ENCODE assay signal across 29 mouse cellular contexts in genomic region chr1:137561686-137562085, GRCm38 (mm10).
DNase-seq lines count a peak whose midpoint lies in the region; ATAC-seq and TF ChIP-seq lines count a peak whose summit lies in the region.
"Had no signal": no experiment of that assay in that cellular context is flagged by ENCODE, and none has a peak within 500 bp of the region (broad histone marks: within the 10 kb centered on the region; RNA-seq: fewer than 3 reads in every experiment).

No protein-coding gene starts in this region.

- H3K27ac ChIP-seq in heart, postnatal 0 days (ENCODE audit: low read depth), result peak overlapping the region; percentile 52; the same call in 1 of the 2 replicates
- H3K27ac ChIP-seq in liver, embryonic 11.5 days (ENCODE audit: low read depth, low read length), result no peak overlapping the region
- no peak overlapping the region for H3K27ac ChIP-seq in liver, embryonic 12.5 days
- no peak overlapping the region for H3K27ac ChIP-seq in liver, embryonic 13.5 days
- H3K27ac ChIP-seq: forebrain, embryonic 13.5 days; heart, embryonic 10.5 days; hindbrain, embryonic 12.5 days; hindbrain, postnatal 0 days; intestine, embryonic 15.5 days; left cerebral cortex, adult 2 months; midbrain, embryonic 10.5 days; neural tube, embryonic 13.5 days; stomach, postnatal 0 days had no signal

- TF ChIP-seq CTCF in heart, postnatal 0 days (IDR thresholded peaks at IDR 0.05; ENCODE audit: low read depth), result no peak

- DNase-seq in heart, postnatal 0 days (ENCODE audit: low spot score), result no peak
- no peak for DNase-seq in heart, postnatal 25 days (ENCODE audit: low spot score)
- no peak for DNase-seq in liver, embryonic 11.5 days (ENCODE audit: low spot score)
- peak; percentile 20 for DNase-seq in 416B (ENCODE audit: low read depth)
- no peak for DNase-seq in liver, embryonic 13.5 days
- DNase-seq in layer of hippocampus, postnatal 10 days (ENCODE audit: low spot score in 2 of 2), result no peak
- DNase-seq: adrenal gland, postnatal 10 days; B cell, adult 2 months; cerebellum, adult 8-10 months; cerebellum, postnatal 25 days; gastrocnemius, postnatal 10 days; heart, postnatal 36 days; kidney, adult 2 months; kidney, postnatal 14 days; right cerebral cortex, postnatal 4 days; thymus, adult 18-20 months; thymus, postnatal 25 days had no signal

- no peaks in the 10 kb centered on the region for H3K36me3 ChIP-seq in heart, postnatal 0 days (replicated peaks; ENCODE audit: control insufficient read depth, insufficient read depth, low read length)
- no peaks in the 10 kb centered on the region for H3K36me3 ChIP-seq in liver, embryonic 11.5 days (ENCODE audit: control insufficient read depth, insufficient read depth, low read length)
- no peaks in the 10 kb centered on the region for H3K36me3 ChIP-seq in liver, embryonic 12.5 days
- H3K36me3 ChIP-seq in liver, embryonic 13.5 days, result no peaks in the 10 kb centered on the region
- H3K36me3 ChIP-seq: heart, embryonic 10.5 days; hindbrain, embryonic 12.5 days; intestine, embryonic 15.5 days; midbrain, embryonic 10.5 days; neural tube, embryonic 13.5 days had no signal

- intact Hi-C loops in heart, postnatal 25 days (cut with DNase I), result no loop called here

- TF ChIP-seq EP300 in heart, postnatal 0 days (IDR thresholded peaks at IDR 0.05; ENCODE audit: low read depth), result no peak

- 61% methylated on average over 3 of the region's 3 CpGs for WGBS in heart, postnatal 0 days
- 84% methylated on average over 3 of the region's 3 CpGs for WGBS in liver, embryonic 11.5 days
- WGBS in liver, embryonic 12.5 days (ENCODE audit: insufficient replicate concordance), result 50% methylated on average over 3 of the region's 3 CpGs
- WGBS in liver, embryonic 13.5 days (ENCODE audit: insufficient replicate concordance), result 54% methylated on average over 3 of the region's 3 CpGs

- no peak overlapping the region for H3K9ac ChIP-seq in heart, postnatal 0 days (replicated peaks; ENCODE audit: low read depth, low read length)
- H3K9ac ChIP-seq in liver, embryonic 11.5 days (ENCODE audit: low read depth, low read length), result no peak overlapping the region
- no peak overlapping the region for H3K9ac ChIP-seq in liver, embryonic 12.5 days
- H3K9ac ChIP-seq in liver, embryonic 13.5 days, result no peak overlapping the region
- H3K9ac ChIP-seq: forebrain, embryonic 13.5 days; hindbrain, embryonic 12.5 days; intestine, embryonic 15.5 days; neural tube, embryonic 13.5 days had no signal

- H3K27me3 ChIP-seq in heart, postnatal 0 days (ENCODE audit: control insufficient read depth, insufficient read depth, low read length), result no peaks in the 10 kb centered on the region
- H3K27me3 ChIP-seq in liver, embryonic 11.5 days (replicated peaks; ENCODE audit: control insufficient read depth, insufficient read depth, low read length), result no peaks in the 10 kb centered on the region
- no peaks in the 10 kb centered on the region for H3K27me3 ChIP-seq in liver, embryonic 12.5 days (replicated peaks)
- H3K27me3 ChIP-seq in liver, embryonic 13.5 days, result no peaks in the 10 kb centered on the region
- H3K27me3 ChIP-seq: CH12.LX; forebrain, embryonic 13.5 days; hindbrain, embryonic 12.5 days; intestine, embryonic 15.5 days; neural tube, embryonic 13.5 days had no signal

- H3K4me3 ChIP-seq in heart, postnatal 0 days (ENCODE audit: low read depth, low read length), result no peak overlapping the region
- no peak overlapping the region for H3K4me3 ChIP-seq in liver, embryonic 11.5 days (ENCODE audit: low read depth, low read length)
- H3K4me3 ChIP-seq in liver, embryonic 12.5 days, result no peak overlapping the region
- no peak overlapping the region for H3K4me3 ChIP-seq in liver, embryonic 13.5 days (replicated peaks)
- H3K4me3 ChIP-seq: forebrain, embryonic 13.5 days; heart, embryonic 10.5 days; hindbrain, embryonic 12.5 days; intestine, embryonic 15.5 days; left cerebral cortex, adult 2 months; midbrain, embryonic 10.5 days; myocyte; neural tube, embryonic 13.5 days had no signal

- ATAC-seq in heart, postnatal 0 days (ENCODE audit: insufficient read depth, low read depth), result no peak
- peak; percentile 29; the same call in 1 of the 2 replicates for ATAC-seq in liver, embryonic 11.5 days (replicated peaks; ENCODE audit: low FRiP score)
- ATAC-seq in liver, embryonic 12.5 days, result no peak
- ATAC-seq in liver, embryonic 13.5 days (ENCODE audit: low read depth), result 0 out of 2 replicates have a peak, but pooled peaks have one; percentile 43
- ATAC-seq: forebrain, embryonic 13.5 days; hindbrain, postnatal 0 days; intestine, embryonic 15.5 days had no signal

- peaks cover 9% of the 10 kb centered on the region for H3K4me1 ChIP-seq in heart, postnatal 0 days (ENCODE audit: control insufficient read depth, insufficient read depth)
- H3K4me1 ChIP-seq in liver, embryonic 11.5 days (replicated peaks; ENCODE audit: control insufficient read depth, insufficient read depth, low read length), result no peaks in the 10 kb centered on the region
- H3K4me1 ChIP-seq in liver, embryonic 12.5 days, result no peaks in the 10 kb centered on the region
- no peaks in the 10 kb centered on the region for H3K4me1 ChIP-seq in liver, embryonic 13.5 days (replicated peaks)
- H3K4me1 ChIP-seq: forebrain, embryonic 13.5 days; hindbrain, embryonic 12.5 days; intestine, embryonic 15.5 days; midbrain, embryonic 10.5 days; neural tube, embryonic 13.5 days had no signal

- no peak overlapping the region for H3K4me2 ChIP-seq in heart, postnatal 0 days (ENCODE audit: low read depth, low read length)
- no peak overlapping the region for H3K4me2 ChIP-seq in liver, embryonic 11.5 days
- no peak overlapping the region for H3K4me2 ChIP-seq in liver, embryonic 12.5 days
- no peak overlapping the region for H3K4me2 ChIP-seq in liver, embryonic 13.5 days
- H3K4me2 ChIP-seq: forebrain, embryonic 13.5 days; hindbrain, embryonic 12.5 days; intestine, embryonic 15.5 days; neural tube, embryonic 13.5 days had no signal

- no peaks in the 10 kb centered on the region for H3K9me3 ChIP-seq in heart, postnatal 0 days (replicated peaks; ENCODE audit: control insufficient read depth, low read length)
- no peaks in the 10 kb centered on the region for H3K9me3 ChIP-seq in liver, embryonic 11.5 days (ENCODE audit: control insufficient read depth, low read length)
- H3K9me3 ChIP-seq in liver, embryonic 12.5 days (replicated peaks), result no peaks in the 10 kb centered on the region
- no peaks in the 10 kb centered on the region for H3K9me3 ChIP-seq in liver, embryonic 13.5 days (replicated peaks)
- H3K9me3 ChIP-seq: forebrain, embryonic 13.5 days; heart, embryonic 10.5 days; hindbrain, embryonic 12.5 days; intestine, embryonic 15.5 days; midbrain, embryonic 10.5 days; neural tube, embryonic 13.5 days had no signal

Comparison
In these comparisons a context has a peak if more than half of its experiments do, and no peak if none do; other contexts are left out.
1. ATAC-seq: peak in liver, embryonic 11.5 days (single experiment) and liver, embryonic 13.5 days (single experiment); none in heart, postnatal 0 days (single experiment) and liver, embryonic 12.5 days (single experiment).